Mouse (Mus musculus) liver, embryonic 16.5 days (tissue): ENCODE data around the gene Tmem132a. TPM values are rescaled to one million over a fixed set of nuclear protein-coding genes. Genes with fewer than 3 reads are reported as not detected.

Experiments
- ATAC-seq: fragments of 200-750 bp; cut with Nextera tagmentation; 2 replicates; pipeline ENCODE4 v1.8.0; 2017; ENCODE audit warnings: low read depth, mild to moderate bottlenecking, moderate number of reproducible peaks, moderate library complexity
- H3K27ac ChIP-seq: fragments of 300-500 bp; sonication (generic); 2 replicates; pipeline ENCODE4 v1.5.1; 2014; ENCODE audit warnings: mild to moderate bottlenecking, low read length
- H3K27me3 ChIP-seq: fragments of 300-500 bp; sonication (generic); 2 replicates; pipeline ENCODE4 v1.6.1; 2014; ENCODE audit warnings: low read depth, low read length, mixed read lengths; ENCODE audit not compliant: control insufficient read depth, insufficient read depth
- H3K36me3 ChIP-seq: fragments of 300-500 bp; sonication (generic); 2 replicates; pipeline ENCODE4 v1.6.1; 2014; ENCODE audit warnings: mild to moderate bottlenecking; ENCODE audit not compliant: control insufficient read depth, insufficient read depth
- H3K4me1 ChIP-seq: fragments of 300-500 bp; sonication (generic); 2 replicates; pipeline ENCODE4 v1.6.1; 2014; ENCODE audit warnings: low read depth, low read length, mixed read lengths; ENCODE audit not compliant: control insufficient read depth
- H3K4me2 ChIP-seq: fragments of 300-500 bp; sonication (generic); 2 replicates; pipeline ENCODE4 v1.6.1; 2014; ENCODE audit warnings: low read depth, low read length, mixed read lengths
- H3K4me3 ChIP-seq: fragments of 300-500 bp; sonication (generic); 2 replicates; pipeline ENCODE4 v1.5.1; 2014; ENCODE audit warnings: low read depth, mild to moderate bottlenecking, low read length
- H3K9ac ChIP-seq: fragments of 300-500 bp; sonication (generic); 2 replicates; pipeline ENCODE4 v1.6.1; 2014; ENCODE audit warnings: low read depth, low read length
- H3K9me3 ChIP-seq: fragments of 300-500 bp; sonication (generic); replicated peaks from 2 replicates; pipeline ENCODE4 v1.6.1; 2016; ENCODE audit warnings: low read length; ENCODE audit not compliant: control insufficient read depth
- WGBS: fragments of 180-500 bp; shearing (Covaris S2); extraction: QIAGEN DNeasy Blood & Tissue Kit; methylation state at CpG from one replicate; pipeline ENCODE4 v1.1.7; 2014; ENCODE audit not compliant: insufficient replicate concordance; 5-methylcytosine and 5-hydroxymethylcytosine counted together
- polyA plus RNA-seq: library from polyadenylated mRNA; unstranded; fragments of >200 nt; fragmentation: Nextera tagmentation; extraction: Ambion mirVana; gene quantifications from 2 replicates; pipeline ENCODE4 v1.2.1, GENCODE M21; 2015

The Tmem132a gene
- polyA plus RNA-seq, 1 experiment from 2014 or later = 3.1 TPM

GRCm38 (mm10) chr19:10881426-10882154, 11.8 kb upstream of the Tmem132a start, which contains the start of gene Tmem109:
Tmem109 (minus strand) TSS chr19:10882001.
- Histone ChIP-seq H3K4me2 (peak within 1 kb of the TSS; percentile 96), H3K27me3 (no peaks in the 10 kb centered on the region), H3K36me3 (no peaks in the 10 kb centered on the region), H3K9ac (peak within 1 kb of the TSS; percentile 76), H3K27ac (peak within 1 kb of the TSS; percentile 62), H3K4me1 (peaks cover 15% of the 10 kb centered on the region), H3K4me3 (peak within 1 kb of the TSS; percentile 65), H3K9me3 (no peaks in the 10 kb centered on the region; the same call in 1 of the 2 replicates)
- WGBS = under 1% methylated on average over 49 of the region's 49 CpGs
- peak; percentile 90 for ATAC-seq

- Histone ChIP-seq H3K9ac (peak overlapping the region; percentile 76), H3K36me3 (no peaks in the 10 kb centered on the region), H3K4me3 (peak overlapping the region; percentile 65), H3K27me3 (no peaks in the 10 kb centered on the region), H3K4me1 (peaks cover 15% of the 10 kb centered on the region), H3K9me3 (no peaks in the 10 kb centered on the region; the same call in 1 of the 2 replicates), H3K27ac (no peak overlapping the region; the same call in 1 of the 2 replicates), H3K4me2 (peak overlapping the region; percentile 96)
- WGBS = 5% methylated on average over 14 of the region's 14 CpGs
- ATAC-seq = no peak; the same call in none of the 2 replicates
These were observed 11.3 kb upstream of the Tmem132a start for GRCm38 (mm10) chr19:10880975-10881425.

- ATAC-seq = peak; percentile 19; the same call in 1 of the 2 replicates
- Histone ChIP-seq H3K9ac (no peak overlapping the region), H3K27ac (no peak overlapping the region), H3K4me1 (peaks cover 15% of the 10 kb centered on the region), H3K4me3 (peak overlapping the region; percentile 65; the same call in 1 of the 2 replicates), H3K9me3 (no peaks in the 10 kb centered on the region; the same call in 1 of the 2 replicates), H3K36me3 (no peaks in the 10 kb centered on the region), H3K27me3 (no peaks in the 10 kb centered on the region), H3K4me2 (peak overlapping the region; percentile 96)
- 24% methylated on average over 6 of the region's 7 CpGs for WGBS
These were observed 10.6 kb upstream of the Tmem132a start for GRCm38 (mm10) chr19:10880085-10880974.

- Histone ChIP-seq H3K27me3 (no peaks in the 10 kb centered on the region), H3K4me3 (no peak overlapping the region), H3K4me2 (no peak overlapping the region)
These were observed 8.6 kb upstream of the Tmem132a start for GRCm38 (mm10) chr19:10878201-10878837.

GRCm38 (mm10) chr19:10871328-10871961, 1.7 kb upstream of the Tmem132a start:
- Histone ChIP-seq H3K9me3 (no peaks in the 10 kb centered on the region), H3K4me1 (peaks cover 3% of the 10 kb centered on the region; the same call in 1 of the 2 replicates), H3K36me3 (peaks cover 5% of the 10 kb centered on the region; the same call in 1 of the 2 replicates), H3K4me2 (no peak overlapping the region), H3K27me3 (peaks cover 15% of the 10 kb centered on the region), H3K9ac (no peak overlapping the region), H3K4me3 (no peak overlapping the region), H3K27ac (no peak overlapping the region)
- no peak for ATAC-seq
- WGBS = 54% methylated on average over 14 of the region's 14 CpGs

More at GRCm38 (mm10) chr19:10878201-10878837, 8.6 kb upstream of the Tmem132a start:
- Histone ChIP-seq H3K27ac (no peak overlapping the region), H3K9ac (no peak overlapping the region), H3K4me1 (peaks cover 15% of the 10 kb centered on the region), H3K36me3 (peaks cover 3% of the 10 kb centered on the region; the same call in 1 of the 2 replicates), H3K9me3 (no peaks in the 10 kb centered on the region)
- 78% methylated on average over 7 of the region's 7 CpGs for WGBS
- ATAC-seq = no peak

- Histone ChIP-seq H3K27me3 (peaks cover 15% of the 10 kb centered on the region), H3K36me3 (peaks cover 5% of the 10 kb centered on the region; the same call in 1 of the 2 replicates), H3K9me3 (no peaks in the 10 kb centered on the region), H3K27ac (no peak overlapping the region), H3K4me1 (peaks cover 3% of the 10 kb centered on the region; the same call in 1 of the 2 replicates), H3K9ac (no peak overlapping the region), H3K4me3 (no peak overlapping the region), H3K4me2 (no peak overlapping the region)
- ATAC-seq = no peak
- whole genome bisulfite sequencing = 73% methylated on average over 3 of the region's 3 CpGs
These were observed 936 bp upstream of the Tmem132a start for GRCm38 (mm10) chr19:10870676-10871075.

GRCm38 (mm10) chr19:10869241-10869885, 377 bp downstream of the Tmem132a start:
- peak overlapping the region; percentile 63 for H3K4me2 ChIP-seq
- H3K27ac ChIP-seq = no peak overlapping the region
- H3K9me3 ChIP-seq = no peaks in the 10 kb centered on the region
- H3K4me3 ChIP-seq = peak overlapping the region; percentile 55
- H3K36me3 ChIP-seq = peaks cover 5% of the 10 kb centered on the region; the same call in 1 of the 2 replicates
- H3K27me3 ChIP-seq = peaks cover 15% of the 10 kb centered on the region
- peak; percentile 75 for ATAC-seq
- under 1% methylated on average over 43 of the region's 43 CpGs for WGBS
- H3K9ac ChIP-seq = peak overlapping the region; percentile 38; the same call in 1 of the 2 replicates
- peaks cover 3% of the 10 kb centered on the region; the same call in 1 of the 2 replicates for H3K4me1 ChIP-seq
